Mouse (Mus musculus) kidney, embryonic 14.5 days (tissue): ENCODE data around the gene Caps2. TPM values are rescaled to one million over a fixed set of nuclear protein-coding genes. Genes with fewer than 3 reads are reported as not detected.
"Not testable (repeated sequence)": the region's sequence is repeated elsewhere in the genome, so short reads cannot be mapped to it uniquely, and the experiment has no call there.

Experiments used
- ATAC-seq: fragments of 200-750 bp; cut with Nextera tagmentation; 2 replicates; pipeline ENCODE4 v1.8.0; 2017; ENCODE audit warnings: moderate number of reproducible peaks, mild to moderate bottlenecking, moderate TSS enrichment, moderate library complexity; ENCODE audit not compliant: low FRiP score, low TSS enrichment
- H3K27ac ChIP-seq: fragments of 300-500 bp; sonication (generic); 2 replicates; pipeline ENCODE4 v1.5.1; 2014; ENCODE audit warnings: low read depth, mild to moderate bottlenecking, low read length, moderate library complexity, mixed read lengths
- H3K27me3 ChIP-seq: fragments of 300-500 bp; sonication (generic); 2 replicates; pipeline ENCODE4 v1.6.1; 2014; ENCODE audit warnings: mild to moderate bottlenecking, low read length; ENCODE audit not compliant: control insufficient read depth, insufficient read depth
- H3K36me3 ChIP-seq: fragments of 300-500 bp; sonication (generic); 2 replicates; pipeline ENCODE4 v1.6.1; 2014; ENCODE audit warnings: low read length, mixed read lengths; ENCODE audit not compliant: control insufficient read depth, insufficient read depth
- H3K4me1 ChIP-seq: fragments of 300-500 bp; sonication (generic); 2 replicates; pipeline ENCODE4 v1.6.1; 2014; ENCODE audit warnings: low read length, mixed read lengths; ENCODE audit not compliant: control insufficient read depth, insufficient read depth
- H3K4me2 ChIP-seq: fragments of 300-500 bp; sonication (generic); replicated peaks from 2 replicates; pipeline ENCODE4 v1.6.1; 2014; ENCODE audit warnings: low read depth, mild to moderate bottlenecking, low read length
- H3K4me3 ChIP-seq: fragments of 300-500 bp; sonication (generic); 2 replicates; pipeline ENCODE4 v1.5.1; 2014; ENCODE audit warnings: mild to moderate bottlenecking, low read length
- H3K9ac ChIP-seq: fragments of 300-500 bp; sonication (generic); 2 replicates; pipeline ENCODE4 v1.6.1; 2014; ENCODE audit warnings: low read depth, mild to moderate bottlenecking, low read length, moderate library complexity
- H3K9me3 ChIP-seq: fragments of 300-500 bp; sonication (generic); 2 replicates; pipeline ENCODE4 v1.6.1; 2016; ENCODE audit warnings: low read length; ENCODE audit not compliant: control insufficient read depth
- WGBS: fragments of 180-500 bp; shearing (Covaris S2); extraction: QIAGEN DNeasy Blood & Tissue Kit; methylation state at CpG from one replicate; pipeline ENCODE4 v1.1.7; 2014; 5-methylcytosine and 5-hydroxymethylcytosine counted together
- polyA plus RNA-seq: library from polyadenylated mRNA; unstranded; fragments of >200 nt; fragmentation: Nextera tagmentation; extraction: Ambion mirVana; gene quantifications from 2 replicates; pipeline ENCODE4 v1.2.1, GENCODE M21; 2014

Gene Caps2
- 0.77 and 0.95 TPM in 2 replicates for polyA plus RNA-seq

GRCm38 (mm10) chr10:112163168-112163766 is at the start of gene Caps2:
Caps2 (plus strand) TSS chr10:112163621.
- 27% methylated on average over 4 of the region's 4 CpGs for WGBS
- no peaks in the 10 kb centered on the region for H3K9me3 ChIP-seq
- peak; percentile 88 for ATAC-seq
- H3K4me3 ChIP-seq = peak within 1 kb of the TSS; percentile 14; the same call in 1 of the 2 replicates
- H3K9ac ChIP-seq = no peak within 1 kb of the TSS
- no peaks in the 10 kb centered on the region for H3K4me1 ChIP-seq
- H3K27ac ChIP-seq = no peak within 1 kb of the TSS
- no peaks in the 10 kb centered on the region for H3K27me3 ChIP-seq
- no peaks in the 10 kb centered on the region for H3K36me3 ChIP-seq
- H3K4me2 ChIP-seq = peak within 1 kb of the TSS; percentile 32; the same call in 1 of the 2 replicates

GRCm38 (mm10) chr10:112125090-112125489 is 38.3 kb upstream of the Caps2 start:
- H3K4me3 ChIP-seq, H3K9me3 ChIP-seq, H3K4me1 ChIP-seq, H3K27me3 ChIP-seq, H3K36me3 ChIP-seq, H3K9ac ChIP-seq, H3K4me2 ChIP-seq, H3K27ac ChIP-seq: not testable (repeated sequence)
- 32% methylated on average over 2 of the region's 2 CpGs for WGBS
- peak; percentile 78 for ATAC-seq

- H3K9ac ChIP-seq, ATAC-seq, H3K27me3 ChIP-seq, H3K36me3 ChIP-seq, H3K27ac ChIP-seq, H3K4me2 ChIP-seq, H3K4me1 ChIP-seq, H3K9me3 ChIP-seq, H3K4me3 ChIP-seq: not testable (repeated sequence)
- 77% methylated on average over 6 of the region's 6 CpGs for WGBS
Observed at GRCm38 (mm10) chr10:112127682-112128230, 35.7 kb upstream of the Caps2 start.

GRCm38 (mm10) chr10:112132194-112132593 is 31.2 kb upstream of the Caps2 start:
- no peaks in the 10 kb centered on the region for H3K27me3 ChIP-seq
- H3K4me3 ChIP-seq = no peak overlapping the region
- WGBS = 87% methylated on average over 3 of the region's 3 CpGs
- H3K4me1 ChIP-seq = no peaks in the 10 kb centered on the region
- H3K9ac ChIP-seq = no peak overlapping the region
- H3K27ac ChIP-seq = no peak overlapping the region
- no peaks in the 10 kb centered on the region for H3K9me3 ChIP-seq
- no peak for ATAC-seq
- H3K4me2 ChIP-seq = no peak overlapping the region
- H3K36me3 ChIP-seq = no peaks in the 10 kb centered on the region

- peak; percentile 86; the same call in 1 of the 2 replicates for ATAC-seq
- Histone ChIP-seq H3K27ac (no peak overlapping the region), H3K27me3 (no peaks in the 10 kb centered on the region), H3K4me2 (peak overlapping the region; percentile 38), H3K4me3 (peak overlapping the region; percentile 26; the same call in 1 of the 2 replicates), H3K9ac (no peak overlapping the region), H3K9me3 (no peaks in the 10 kb centered on the region), H3K4me1 (no peaks in the 10 kb centered on the region), H3K36me3 (no peaks in the 10 kb centered on the region)
- WGBS = 16% methylated on average over 9 of the region's 9 CpGs
Observed at GRCm38 (mm10) chr10:112138050-112138870, 25.2 kb upstream of the Caps2 start.

GRCm38 (mm10) chr10:112138871-112139430 is 24.5 kb upstream of the Caps2 start:
- 0 out of 2 replicates have a peak, but pooled peaks have one; percentile 28 for ATAC-seq
- peak overlapping the region; percentile 26; the same call in 1 of the 2 replicates for H3K4me3 ChIP-seq
- H3K27me3 ChIP-seq = no peaks in the 10 kb centered on the region
- no peaks in the 10 kb centered on the region for H3K36me3 ChIP-seq
- WGBS = 51% methylated on average over 6 of the region's 6 CpGs
- H3K27ac ChIP-seq = no peak overlapping the region
- peak overlapping the region; percentile 38 for H3K4me2 ChIP-seq
- no peaks in the 10 kb centered on the region for H3K4me1 ChIP-seq
- no peaks in the 10 kb centered on the region for H3K9me3 ChIP-seq
- H3K9ac ChIP-seq = no peak overlapping the region

GRCm38 (mm10) chr10:112139834-112140233 is 23.6 kb upstream of the Caps2 start:
- Histone ChIP-seq H3K27ac (no peak overlapping the region), H3K4me3 (no peak overlapping the region), H3K4me2 (no peak overlapping the region), H3K4me1 (no peaks in the 10 kb centered on the region), H3K36me3 (no peaks in the 10 kb centered on the region), H3K27me3 (no peaks in the 10 kb centered on the region), H3K9me3 (no peaks in the 10 kb centered on the region), H3K9ac (no peak overlapping the region)
- 77% methylated on average over 2 of the region's 2 CpGs for WGBS
- ATAC-seq = no peak

GRCm38 (mm10) chr10:112159882-112160560 is 3.4 kb upstream of the Caps2 start, which contains the start of gene Glipr1l3:
Glipr1l3 (minus strand) TSS chr10:112160327.
- not testable (repeated sequence) for H3K36me3 ChIP-seq, H3K9ac ChIP-seq, H3K27ac ChIP-seq, H3K9me3 ChIP-seq, H3K4me1 ChIP-seq, H3K4me3 ChIP-seq, H3K27me3 ChIP-seq
- H3K4me2 ChIP-seq = 0 out of 2 replicates have a peak within 1 kb of the TSS, but pooled peaks have one; percentile 1
- 19% methylated on average over 15 of the region's 15 CpGs for WGBS
- peak; percentile 91 for ATAC-seq
